Mouse (Mus musculus) ovary, postnatal 10 days (tissue): Measurements from ENCODE around the gene Csdc2.

Experiments used
- DNase-seq: peaks from one replicate; pipeline ENCODE4 v3.0.0; 2022; ENCODE audit warnings: low spot score

The Csdc2 gene

GRCm38 (mm10) chr15:81925760-81926445 is 10.7 kb upstream of the Csdc2 start, which contains the start of gene Polr3h:
Polr3h (minus strand) TSS chr15:81926240.
- peak; percentile 72 for DNase-seq

DNA sequence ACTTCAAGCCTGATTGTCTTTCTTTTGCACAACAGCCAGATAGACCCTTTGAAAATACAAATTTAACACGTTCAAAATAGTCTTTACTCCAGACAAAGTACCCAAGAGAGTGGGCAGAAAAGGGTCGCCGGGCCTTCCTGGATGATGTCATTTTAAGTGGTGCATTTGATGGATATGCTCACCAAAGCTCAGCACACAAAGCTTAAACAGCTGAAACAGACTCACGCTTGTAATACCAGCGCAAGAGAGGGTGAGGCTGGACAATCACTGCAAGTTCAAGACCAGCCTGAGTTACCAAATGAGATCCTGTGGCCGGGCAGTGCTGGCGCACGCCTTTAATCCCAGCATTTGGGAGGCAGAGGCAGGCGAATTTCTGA is 10.1 kb upstream of the Csdc2 start:
- no peak for DNase-seq

- no peak for DNase-seq
Measured at GRCm38 (mm10) chr15:81927741-81928140, 8.8 kb upstream of the Csdc2 start.

DNA sequence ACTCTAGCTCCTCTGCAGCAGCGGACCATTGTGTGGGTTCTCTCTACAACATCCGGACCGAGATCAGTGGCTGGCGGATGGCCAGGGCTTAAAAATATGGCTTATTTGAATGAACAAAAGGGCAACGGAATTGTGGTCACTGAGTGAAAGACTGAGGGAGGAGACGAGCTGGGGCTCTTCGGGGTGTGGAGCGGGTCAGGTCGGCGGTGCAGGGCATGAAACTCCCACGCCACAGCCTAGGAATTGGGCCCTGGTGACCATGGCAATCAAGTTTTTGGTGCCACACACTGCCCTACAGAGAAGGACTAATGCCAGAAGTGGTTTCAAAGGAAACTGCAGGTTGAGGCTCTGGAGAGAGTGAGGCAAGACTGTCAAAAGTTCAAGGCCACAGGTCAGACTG is 8.3 kb upstream of the Csdc2 start:
- DNase-seq: no peak

DNA sequence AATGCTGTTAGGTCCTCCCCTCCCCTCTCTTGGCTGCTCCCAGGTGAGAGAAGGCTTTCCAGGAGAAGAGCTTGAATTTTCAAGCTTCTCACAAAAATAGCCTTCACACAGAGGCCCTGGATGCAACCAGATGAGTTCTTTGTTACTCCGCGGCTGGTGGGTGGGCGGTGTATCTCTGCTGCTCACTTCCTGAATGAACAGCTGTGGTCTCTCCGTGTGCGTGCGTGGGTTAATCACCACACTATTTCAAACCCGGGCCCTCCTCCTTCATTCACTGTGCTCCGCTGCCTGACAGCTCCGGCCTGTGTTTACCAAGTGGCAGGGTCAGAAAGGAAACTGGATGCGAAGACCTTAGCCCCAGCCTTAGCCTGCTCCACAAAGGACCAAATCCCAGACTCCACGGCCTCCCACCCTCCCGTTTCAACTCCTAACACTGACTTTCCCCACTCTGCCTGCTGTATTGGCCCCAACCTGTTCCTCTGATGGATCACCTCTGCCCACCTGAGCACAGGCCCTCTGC is 3.5 kb upstream of the Csdc2 start:
- DNase-seq: no peak

DNA sequence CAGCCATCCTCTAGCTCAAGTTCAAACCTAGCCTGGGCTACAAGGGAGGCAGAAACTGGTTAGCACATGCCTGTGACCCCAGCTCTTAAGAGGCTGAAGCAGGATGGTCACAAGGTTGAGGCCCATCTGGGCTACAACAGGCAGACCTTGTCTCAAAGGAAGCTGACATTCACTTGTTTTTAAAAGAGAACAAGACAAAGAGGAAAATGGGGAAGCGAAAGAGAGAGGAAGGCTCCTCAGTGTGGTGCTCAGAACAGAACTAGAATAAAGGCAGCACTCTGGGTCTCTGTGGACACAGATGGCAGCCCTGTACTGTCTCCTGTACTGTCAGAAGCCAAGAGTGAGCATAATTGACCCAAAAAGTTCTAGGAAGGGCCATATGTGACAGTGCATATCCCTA is 2.6 kb upstream of the Csdc2 start:
- no peak for DNase-seq

DNA sequence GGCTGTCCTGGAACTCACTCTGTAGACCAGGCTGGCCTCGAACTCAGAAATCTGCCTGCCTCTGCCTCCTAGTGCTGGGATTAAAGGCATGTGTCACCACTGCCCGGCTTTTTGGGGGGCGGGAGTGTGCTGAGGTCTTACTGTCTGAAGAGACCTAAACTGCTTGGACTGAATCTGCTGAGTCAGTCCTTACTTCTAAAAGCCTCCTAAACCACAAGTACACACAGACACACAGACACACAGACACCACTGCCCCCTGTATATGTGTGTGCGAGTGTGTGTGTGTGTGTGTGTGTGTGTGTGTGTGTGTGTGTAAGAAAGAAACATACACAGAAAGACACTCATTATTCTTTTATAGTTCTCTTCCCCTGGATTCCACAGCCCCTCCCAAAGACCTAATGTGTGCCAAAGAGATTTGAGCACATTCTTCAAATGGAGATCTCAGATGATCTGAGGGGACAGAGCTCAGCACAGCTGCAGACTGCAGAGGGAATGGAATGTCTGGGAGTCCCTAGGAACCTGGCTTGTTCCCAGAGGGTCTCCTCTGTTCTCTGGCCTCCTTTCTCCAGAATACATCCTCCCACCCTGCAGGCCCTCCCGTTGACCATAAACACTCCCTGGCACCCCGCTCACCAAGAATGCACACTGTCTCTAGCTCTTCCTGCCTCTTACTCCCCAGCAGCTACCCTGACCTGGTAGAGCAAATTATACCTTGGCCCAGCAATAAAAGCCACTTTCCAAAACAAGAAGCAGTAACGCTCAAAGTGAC is 506 bp upstream of the Csdc2 start:
- no peak for DNase-seq

DNA sequence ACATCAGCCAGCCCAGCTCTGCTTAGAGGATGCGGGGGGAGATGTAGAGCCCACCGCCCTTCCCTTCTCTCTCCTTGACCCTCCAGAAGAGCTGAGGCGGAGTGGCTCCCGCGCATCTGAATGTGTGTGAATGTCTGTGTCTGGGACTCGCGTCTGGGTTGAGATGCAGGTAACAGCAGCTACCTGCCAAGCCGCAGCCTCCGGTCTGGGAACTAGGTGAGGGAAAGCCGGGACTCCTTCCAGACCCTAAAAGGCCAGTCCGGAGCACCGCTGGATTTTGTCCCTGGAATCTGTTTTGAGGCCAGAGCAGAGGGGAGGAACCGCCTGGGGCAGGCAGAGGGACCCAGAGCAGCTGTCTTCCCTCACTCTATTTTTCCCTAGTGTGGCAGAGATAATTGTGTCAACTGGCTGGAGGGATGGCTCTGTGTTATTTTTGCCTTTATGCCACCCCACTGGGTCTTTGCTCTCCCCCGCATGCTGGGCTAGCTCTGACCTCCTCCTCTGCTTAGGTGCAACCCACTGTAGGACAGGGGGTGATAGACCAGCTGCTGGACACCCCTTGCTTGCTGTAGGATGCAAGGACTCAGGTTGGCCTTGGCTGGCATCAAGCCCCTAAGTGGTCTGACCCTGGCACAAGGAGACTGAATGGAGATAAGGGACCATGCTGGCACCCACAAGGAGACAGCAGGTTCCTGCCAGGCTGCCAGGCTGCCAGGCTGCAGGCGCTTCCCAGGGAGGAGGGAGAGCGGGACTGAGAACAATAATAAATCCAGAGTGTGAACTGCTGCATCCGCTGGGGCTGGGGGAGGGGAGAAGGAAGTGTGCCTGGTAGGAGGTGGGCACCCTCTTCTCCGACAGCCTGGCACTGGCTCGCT is 776 bp downstream of the Csdc2 start:
- no peak for DNase-seq

DNA sequence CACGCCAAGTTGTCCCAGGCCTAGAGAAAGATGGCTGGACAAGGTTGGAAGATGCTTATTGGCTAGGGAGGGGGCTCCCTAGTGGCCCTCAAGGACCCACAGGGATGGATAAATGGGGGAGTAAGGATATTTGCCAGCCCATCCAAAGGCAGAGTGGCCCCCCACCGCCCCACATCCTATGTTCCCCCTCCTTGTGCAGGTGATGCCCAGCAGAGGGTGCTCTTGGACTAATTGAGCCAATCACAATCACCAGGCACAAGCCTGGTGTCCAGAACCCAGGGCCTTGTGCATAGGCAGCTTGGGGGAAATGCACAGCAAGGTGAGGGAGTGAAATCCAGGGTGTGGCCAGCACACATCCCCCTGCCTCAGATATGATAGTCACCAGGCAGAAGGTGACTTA is 1.7 kb downstream of the Csdc2 start:
- DNase-seq: no peak

DNA sequence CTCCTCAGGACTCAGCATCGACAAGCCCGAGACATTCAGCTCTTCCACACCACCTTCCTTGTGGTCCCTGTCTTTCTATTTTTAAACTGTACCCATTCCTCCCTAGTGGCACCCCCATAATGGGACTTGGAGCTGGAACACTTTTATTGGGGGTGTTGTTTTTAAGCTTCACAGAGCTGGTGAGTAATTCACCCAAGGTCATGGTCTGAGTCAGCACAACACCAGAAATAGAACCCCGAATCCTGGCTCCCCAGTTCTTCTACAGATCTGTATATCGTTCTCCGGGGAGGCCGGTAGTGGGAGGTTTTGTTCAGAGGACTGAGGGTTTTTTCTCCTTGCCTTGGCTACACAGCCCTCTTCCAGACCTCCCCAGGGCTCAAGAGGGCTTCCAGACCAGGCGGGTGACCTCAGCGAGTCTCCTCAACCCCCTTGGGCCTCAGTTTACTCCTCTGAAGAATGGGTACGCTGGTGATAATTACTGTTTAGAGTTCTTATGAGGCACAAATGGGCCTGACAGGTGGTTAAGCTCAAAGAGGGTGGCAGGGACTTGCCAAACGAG is 2.7 kb downstream of the Csdc2 start:
- DNase-seq: no peak

DNA sequence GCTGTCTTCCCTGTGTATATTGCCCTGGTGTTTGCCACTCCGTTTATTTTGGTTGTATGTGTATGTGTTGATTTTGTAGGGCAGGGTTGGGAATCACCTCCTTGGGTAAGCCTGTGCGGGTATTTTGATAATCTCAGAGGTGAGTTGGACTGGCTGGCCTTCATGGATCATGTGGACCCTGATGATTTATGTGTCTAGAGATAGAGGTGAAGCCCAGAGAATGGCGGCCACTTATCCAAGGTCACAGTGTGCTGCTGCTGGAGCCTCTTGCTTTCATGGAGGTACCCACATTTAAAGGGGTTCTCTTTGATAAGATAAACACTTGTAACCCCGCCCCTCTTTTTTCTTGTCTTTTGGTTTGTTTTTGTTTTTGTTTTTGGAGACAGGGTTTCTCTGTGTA is 3.2 kb downstream of the Csdc2 start:
- DNase-seq: no peak

DNA sequence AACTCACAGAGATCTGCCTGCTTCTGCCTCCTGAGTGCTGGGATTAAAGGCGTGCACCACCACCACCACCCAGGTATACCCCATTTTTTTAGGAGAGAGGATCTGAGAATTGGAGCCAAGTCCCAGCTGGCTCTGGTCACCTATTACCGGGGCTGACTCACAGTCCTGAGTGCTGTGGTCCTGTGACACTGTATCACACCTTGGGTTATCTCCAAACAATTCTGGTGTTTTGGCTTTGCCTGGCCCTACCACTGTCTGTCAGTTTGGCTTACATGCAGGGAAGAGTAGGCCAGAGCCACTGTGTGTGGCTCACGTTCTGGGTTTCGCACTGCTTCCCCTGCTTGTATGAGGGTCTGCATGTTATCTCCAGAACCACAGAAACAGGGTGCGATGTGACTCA is 3.7 kb downstream of the Csdc2 start:
- DNase-seq: no peak

DNA sequence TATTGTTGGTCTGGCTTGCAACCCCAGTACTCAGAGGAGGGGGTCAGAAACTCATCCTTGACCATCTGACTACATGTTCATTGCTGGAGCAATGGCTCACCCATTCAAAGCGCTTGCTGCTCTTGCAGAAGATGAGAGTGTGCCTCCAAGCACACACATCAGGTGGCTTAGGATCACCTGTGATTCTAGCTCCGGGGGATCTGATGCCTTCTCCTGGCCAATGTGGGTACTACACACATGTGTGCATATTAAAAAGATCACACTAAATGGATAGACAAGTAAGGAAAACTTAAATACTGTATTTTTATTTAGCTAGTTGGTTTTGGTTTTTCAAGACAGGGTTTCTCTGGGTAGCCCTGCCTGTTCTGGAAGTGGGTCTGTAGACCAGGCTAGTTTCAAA is 4.5 kb downstream of the Csdc2 start:
- no peak for DNase-seq

DNA sequence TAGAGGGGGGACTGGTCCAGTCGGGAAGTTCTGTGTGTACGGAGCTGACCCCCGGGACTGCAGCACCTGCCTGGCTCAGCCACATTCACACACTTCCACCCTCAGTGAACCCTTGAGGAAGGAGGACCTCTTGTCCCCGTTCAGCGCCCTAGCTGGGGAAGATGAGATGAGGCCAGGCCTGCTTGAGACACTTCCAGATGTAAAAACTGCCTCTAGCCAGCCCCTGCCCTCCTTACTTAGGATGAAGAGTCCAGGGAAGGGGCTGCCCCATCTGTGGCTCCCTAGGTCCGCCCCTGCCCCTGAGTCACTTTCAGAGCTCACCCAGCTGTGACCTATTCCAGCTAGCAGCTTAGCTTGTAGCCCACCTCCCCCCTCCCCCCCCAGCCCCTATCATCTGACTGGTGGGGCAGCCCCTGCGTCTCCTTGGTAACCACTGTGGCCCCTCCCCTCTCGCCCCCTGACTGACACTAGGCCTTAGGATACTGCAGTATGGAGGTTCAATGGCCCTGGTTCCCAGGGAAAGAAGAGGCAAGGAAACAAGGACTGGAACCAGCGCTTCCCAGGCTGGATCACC is 6.7 kb downstream of the Csdc2 start:
- DNase-seq: no peak

GRCm38 (mm10) chr15:81949076-81949475 is 12.5 kb downstream of the Csdc2 start:
- no peak for DNase-seq

DNA sequence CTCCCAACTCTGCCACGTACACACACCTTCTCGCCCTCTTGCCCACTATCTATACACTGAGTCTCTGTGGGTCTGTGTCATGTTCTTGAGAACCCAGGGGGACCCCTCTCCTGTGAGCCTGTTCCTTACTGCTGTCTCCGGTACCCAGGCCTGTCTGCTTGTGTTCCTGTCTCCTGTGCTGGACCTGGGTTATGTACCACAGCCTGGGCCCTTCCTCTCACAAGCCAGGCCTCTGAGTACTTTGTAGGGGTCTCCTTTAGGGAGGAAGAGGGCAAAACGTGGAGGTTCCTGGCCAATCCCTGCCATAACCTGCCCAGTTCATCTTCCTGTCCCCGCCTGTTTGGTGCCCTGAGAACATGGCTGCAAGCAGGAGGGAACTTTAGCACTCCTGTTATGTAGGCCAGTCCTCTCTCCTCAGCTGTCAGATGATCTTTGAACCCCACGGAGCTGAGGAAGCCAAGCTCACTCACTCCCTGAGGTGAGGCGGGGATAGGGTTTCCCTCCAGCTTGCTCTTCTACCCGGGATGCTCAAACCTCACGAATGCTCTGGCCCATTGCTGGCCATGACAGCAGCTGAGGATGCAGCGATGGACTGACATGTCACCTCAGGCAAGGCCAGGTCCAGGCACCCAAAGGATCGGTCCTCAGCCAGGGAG is 13.0 kb downstream of the Csdc2 start:
- DNase-seq: no peak

DNA sequence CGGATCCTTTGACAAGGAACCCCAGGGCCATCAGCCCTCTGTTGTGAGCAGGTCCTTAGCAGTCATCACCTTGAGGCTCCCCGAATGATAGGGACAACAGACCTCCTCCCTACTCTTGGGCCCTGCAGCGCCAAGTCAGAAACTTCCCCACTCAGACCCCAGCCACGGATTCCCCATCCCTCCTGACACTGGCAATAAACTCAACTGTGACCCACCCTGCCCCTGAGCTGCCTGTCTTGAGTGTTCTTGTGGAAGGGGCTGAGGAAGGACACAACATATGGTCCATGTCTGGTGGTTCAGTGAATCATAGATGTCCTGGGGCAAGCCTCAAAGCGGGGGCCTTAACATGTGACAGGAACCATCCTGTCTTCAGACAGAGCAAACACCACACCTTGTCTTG is 14.2 kb downstream of the Csdc2 start:
- no peak for DNase-seq

- no peak for DNase-seq
Measured at GRCm38 (mm10) chr15:81951159-81951558, 14.6 kb downstream of the Csdc2 start.

GRCm38 (mm10) chr15:81952310-81952709 is 15.8 kb downstream of the Csdc2 start:
- DNase-seq: no peak

DNA sequence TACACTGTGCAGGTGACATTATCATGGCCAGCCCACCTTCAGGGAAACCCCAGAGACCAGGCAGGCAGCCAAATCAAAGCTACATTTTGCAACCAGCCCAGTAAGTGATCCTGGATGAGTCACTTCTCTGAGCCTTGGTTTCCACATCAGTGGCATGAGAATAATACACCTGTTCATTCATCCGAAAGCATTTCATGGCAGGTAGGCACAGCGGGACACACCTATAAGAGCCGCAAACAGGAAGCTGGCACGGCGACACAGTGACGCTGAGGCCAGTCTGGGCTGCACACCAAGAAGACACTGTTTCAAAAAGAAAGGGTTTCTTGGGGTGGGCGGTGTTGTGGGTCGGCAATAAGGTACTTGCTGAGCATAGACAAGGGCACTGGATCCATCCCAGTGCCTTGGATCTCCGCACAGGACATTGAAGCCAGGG is 17.6 kb downstream of the Csdc2 start:
- DNase-seq: no peak

- DNase-seq: no peak
Measured at GRCm38 (mm10) chr15:81954716-81955115, 18.2 kb downstream of the Csdc2 start.
